ENCODE assay signal across 8 mouse cellular contexts in genomic region chr9:58281597-58281996, GRCm38 (mm10). TPM values are rescaled to one million over a fixed set of nuclear protein-coding genes. Genes with fewer than 3 reads are reported as not detected.
DNase-seq lines count a peak whose midpoint lies in the region; ATAC-seq lines count a peak whose summit lies in the region.

No protein-coding gene starts in this region.

- ATAC-seq in common myeloid progenitor, adult 5-6 weeks (replicated peaks; ENCODE audit: low read depth, poor library complexity, severe bottlenecking), result peak; percentile 53
- ATAC-seq in activated CD4-positive, CD25-positive, alpha-beta regulatory T cell, adult 4 months, result no peak

- intact Hi-C loops in heart, postnatal 36 days (cut with DNase I), result loop anchor here (2.0 to 5.0 kb wide), 2 partner anchors 55 to 244 kb away; no protein-coding TSS in a partner anchor

- peak; percentile 44 to 55 for DNase-seq in heart, postnatal 36 days
- no peak for DNase-seq in heart, adult 9 months (ENCODE audit: low spot score in 2 of 2)
- DNase-seq in 416B (ENCODE audit: low read depth) (peak; percentile 64), MN1 (ENCODE audit: low spot score) (peak; percentile 25)
- DNase-seq in retina, postnatal 1 day, result peak; percentile 59
- DNase-seq in ovary, postnatal 36 days (ENCODE audit: low spot score), result no peak

RNA-seq across cellular contexts. Expression of gene Stoml1, which starts 28.6 kb away (rescaled TPM):
- 10 to 100 TPM; 10.2 to 10.4 TPM for total RNA-seq in heart, postnatal 36 days (2021)
- 3.9 and 9.0 TPM in 2 replicates for total RNA-seq in common myeloid progenitor, adult 5-6 weeks (2017)
- polyA plus RNA-seq in activated CD4-positive, CD25-positive, alpha-beta regulatory T cell, adult 4 months (2017; shearing (Covaris generic)), result 10 to 100 TPM; 21.1 to 23.9 TPM

RNA-seq across cellular contexts. Expression of gene Loxl1, which starts 31.4 kb away (rescaled TPM):
- total RNA-seq in heart, postnatal 36 days (2021), result 10 to 100 TPM; 29.6 TPM
- not detected in 2 replicates for total RNA-seq in common myeloid progenitor, adult 5-6 weeks (2017)
- polyA plus RNA-seq in activated CD4-positive, CD25-positive, alpha-beta regulatory T cell, adult 4 months (2017; shearing (Covaris generic)), result not detected

RNA-seq across cellular contexts. Expression of gene Pml, which starts 32.0 kb away (rescaled TPM):
- total RNA-seq in heart, postnatal 36 days (2021), result 1 to 10 TPM; 8.3 to 9.5 TPM
- 25.7 and 33.8 TPM in 2 replicates for total RNA-seq in common myeloid progenitor, adult 5-6 weeks (2017)
- 10 to 100 TPM; 33.7 to 49.3 TPM for polyA plus RNA-seq in activated CD4-positive, CD25-positive, alpha-beta regulatory T cell, adult 4 months (2017; shearing (Covaris generic))

Comparison
In these comparisons a context has a peak if more than half of its experiments do, and no peak if none do; other contexts are left out.
1. DNase-seq: peak in heart, postnatal 36 days (2 of 2), 416B (single experiment), MN1 (single experiment) and retina, postnatal 1 day (single experiment); none in heart, adult 9 months (0 of 2) and ovary, postnatal 36 days (single experiment).
2. RNA of gene Loxl1, which starts 31.4 kb away (total RNA-seq): 29.6 TPM in heart, postnatal 36 days; not detected in common myeloid progenitor, adult 5-6 weeks; every median in the first group is over 10 times any median in the second.